In genomic region chr11:72397072-72397471, GRCm38 (mm10) we compare ENCODE assay signal across 9 mouse cellular contexts. TPM values are rescaled to one million over a fixed set of nuclear protein-coding genes. Genes with fewer than 3 reads are reported as not detected.
A peak's percentile ranks its signal among the peaks of the same experiment; 100 is the strongest.
DNase-seq lines count a peak whose midpoint lies in the region; ATAC-seq and TF ChIP-seq lines count a peak whose summit lies in the region.
"Had no signal": no experiment of that assay in that cellular context is flagged by ENCODE, and none has a peak within 500 bp of the region (broad histone marks: within the 10 kb centered on the region; RNA-seq: fewer than 3 reads in every experiment).

No protein-coding gene starts in this region.

- 26% methylated on average over 10 of the region's 10 CpGs for WGBS in heart, embryonic 13.5 days
- 36% methylated on average over 10 of the region's 10 CpGs for WGBS in lung, adult 2 months

- no peaks in the 10 kb centered on the region for H3K9me3 ChIP-seq in heart, embryonic 13.5 days

- peak overlapping the region; percentile 44 for H3K4me2 ChIP-seq in heart, embryonic 13.5 days

- H3K4me1 ChIP-seq in heart, embryonic 13.5 days = peaks cover 87% of the 10 kb centered on the region
- peaks cover 4% of the 10 kb centered on the region; the same call in 1 of the 2 replicates for H3K4me1 ChIP-seq in lung, adult 2 months (ENCODE audit: control insufficient read depth, insufficient read depth, low read length)

- H3K27ac ChIP-seq in heart, embryonic 13.5 days (replicated peaks) = peak overlapping the region; percentile 94

- H3K36me3 ChIP-seq in heart, embryonic 13.5 days = peaks cover 95% of the 10 kb centered on the region

- H3K27me3 ChIP-seq in heart, embryonic 13.5 days (replicated peaks) = no peaks in the 10 kb centered on the region

- H3K9ac ChIP-seq in heart, embryonic 13.5 days = peak overlapping the region; percentile 62

- no peak overlapping the region for H3K4me3 ChIP-seq in heart, embryonic 13.5 days
- no peak overlapping the region for H3K4me3 ChIP-seq in lung, adult 2 months (replicated peaks; ENCODE audit: extremely low read depth, low read depth, low read length)

- DNase-seq in layer of hippocampus, adult 11-12 months (ENCODE audit: low spot score) = peak; percentile 45
- DNase-seq in layer of hippocampus, adult 9-11 months = no peak
- DNase-seq in brain, embryonic 14.5 days (ENCODE audit: low read depth) = peak; percentile 31
- DNase-seq in lung, adult 2 months = peak; percentile 66
- DNase-seq in frontal cortex, postnatal 36 days (ENCODE audit: low spot score in 2 of 2) = no peak
- DNase-seq in yolk sac, embryonic 10.5 days (ENCODE audit: low spot score) = no peak
- no peak for DNase-seq in neural tube, embryonic 10.5 days (ENCODE audit: extremely low spot score, low spot score)

- no peak for TF ChIP-seq CTCF in brain, embryonic 14.5 days (IDR thresholded peaks at IDR 0.05; ENCODE audit: borderline replicate concordance, extremely low read depth, insufficient read depth, insufficient read length)
- no peak for TF ChIP-seq CTCF in lung, adult 2 months (IDR thresholded peaks at IDR 0.05; ENCODE audit: insufficient read depth, low read length)

- no peak for TF ChIP-seq POLR2A in brain, embryonic 14.5 days (IDR thresholded peaks at IDR 0.05; ENCODE audit: borderline replicate concordance, extremely low read depth, insufficient read depth, insufficient read length, poor library complexity, severe bottlenecking)
- no peak for TF ChIP-seq POLR2A in lung, adult 2 months (IDR thresholded peaks at IDR 0.05; ENCODE audit: borderline replicate concordance, extremely low read depth, low read depth, low read length)

- peak; percentile 35; the same call in 1 of the 2 replicates for ATAC-seq in heart, embryonic 13.5 days (ENCODE audit: extremely low read depth, insufficient number of reproducible peaks, low FRiP score, low TSS enrichment)

RNA-seq across cellular contexts. Expression of gene Smtnl2, which starts 14.4 kb away (rescaled TPM):
- polyA plus RNA-seq in brain, embryonic 14.5 days (2012; rRNA removed) = 2.1 and 3.4 TPM in 2 replicates
- polyA plus RNA-seq in heart, embryonic 13.5 days (2015; fragmentation: Nextera tagmentation; extraction: Ambion mirVana) = 145 and 160 TPM in 2 replicates
- polyA plus RNA-seq in lung, adult 2 months (2012; rRNA removed) = 32.1 and 34.5 TPM in 2 replicates

RNA-seq across cellular contexts. Expression of gene Tekt1, which starts 34.8 kb away (rescaled TPM):
- polyA plus RNA-seq in brain, embryonic 14.5 days (2012; rRNA removed) = 2.7 and 4.1 TPM in 2 replicates
- polyA plus RNA-seq in heart, embryonic 13.5 days (2015; fragmentation: Nextera tagmentation; extraction: Ambion mirVana) = 0.47 and 0.55 TPM in 2 replicates
- polyA plus RNA-seq in lung, adult 2 months (2012; rRNA removed) = 4.8 and 8.3 TPM in 2 replicates

RNA-seq across cellular contexts. Expression of gene Ggt6, which starts 38.3 kb away (rescaled TPM):
- polyA plus RNA-seq in brain, embryonic 14.5 days (2012; rRNA removed) = 0.12 and 0.35 TPM in 2 replicates
- polyA plus RNA-seq in heart, embryonic 13.5 days (2015; fragmentation: Nextera tagmentation; extraction: Ambion mirVana) = not detected in 2 replicates
- 2.9 and 7.0 TPM in 2 replicates for polyA plus RNA-seq in lung, adult 2 months (2012; rRNA removed)
- polyA plus RNA-seq: limb, embryonic 11.5 days had no signal

RNA-seq across cellular contexts. Expression of gene Mybbp1a, which starts 44.1 kb away (rescaled TPM):
- 67.9 and 74.7 TPM in 2 replicates for polyA plus RNA-seq in brain, embryonic 14.5 days (2012; rRNA removed)
- 82.3 and 88.2 TPM in 2 replicates for polyA plus RNA-seq in heart, embryonic 13.5 days (2015; fragmentation: Nextera tagmentation; extraction: Ambion mirVana)
- polyA plus RNA-seq in lung, adult 2 months (2012; rRNA removed) = 26.1 and 32.8 TPM in 2 replicates

Comparison
In these comparisons a context has a peak if more than half of its experiments do, and no peak if none do; other contexts are left out.
1. DNase-seq: peak in layer of hippocampus, adult 11-12 months (single experiment), brain, embryonic 14.5 days (single experiment) and lung, adult 2 months (single experiment); none in layer of hippocampus, adult 9-11 months (single experiment), frontal cortex, postnatal 36 days (0 of 2), yolk sac, embryonic 10.5 days (single experiment) and neural tube, embryonic 10.5 days (single experiment).